Mouse (Mus musculus): ENCODE measurements at regions not wholly inside any gene's neighbourhood (a gene's known extent, or its start where the extent isn't known, plus 50 kb on each side); places are given as distances from the start of the nearest gene placed in this dataset.

GRCm38 (mm10) chr12:58901931-58902330 lies 109.9 kb downstream of the Sec23a start:
- DNase-seq = no peak

GRCm38 (mm10) chr12:58875808-58876207 lies 136.0 kb downstream of the Sec23a start:
- no peak for DNase-seq

- DNase-seq = no peak
Measured at GRCm38 (mm10) chr12:58872465-58872864, 139.4 kb downstream of the Sec23a start.

GRCm38 (mm10) chr12:58856498-58856897 lies 155.3 kb downstream of the Sec23a start:
- no peak for DNase-seq

GRCm38 (mm10) chr12:58851677-58852385 lies 160.0 kb downstream of the Sec23a start:
- DNase-seq = no peak

- DNase-seq = no peak
Measured at GRCm38 (mm10) chr12:58829656-58830055, 182.2 kb downstream of the Sec23a start.

DNA sequence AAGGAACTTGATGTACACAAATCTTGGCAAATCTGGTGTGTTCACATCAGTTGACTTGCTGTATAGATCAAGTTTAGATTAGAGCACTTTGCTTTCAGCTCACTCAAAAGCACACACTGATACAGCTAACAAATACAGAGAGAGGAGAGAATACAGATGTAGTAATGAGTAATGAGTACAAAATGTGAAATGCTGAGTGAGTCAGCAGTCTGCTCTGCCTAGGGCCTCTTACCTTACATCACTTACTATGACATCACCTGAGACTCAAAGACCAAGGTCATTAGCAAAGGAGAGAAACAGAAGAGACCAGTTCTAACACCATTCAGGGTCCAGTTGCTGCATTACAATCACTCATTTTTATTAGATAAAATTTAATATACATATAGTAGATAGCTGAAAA lies 184.0 kb downstream of the Sec23a start:
- no peak for DNase-seq

- DNase-seq = no peak
Measured at GRCm38 (mm10) chr12:58825139-58825921, 186.5 kb downstream of the Sec23a start.

GRCm38 (mm10) chr12:58822971-58823370 lies 188.8 kb downstream of the Sec23a start:
- DNase-seq = no peak

- DNase-seq = no peak
Measured at GRCm38 (mm10) chr12:58804068-58804467, 207.7 kb downstream of the Sec23a start.

- DNase-seq = peak; percentile 72
Measured at GRCm38 (mm10) chr12:58802410-58802809, 209.4 kb downstream of the Sec23a start.

Measured in right cerebral cortex, postnatal 25 days (tissue).